Mouse (Mus musculus): ENCODE results near the gene Dpm3.

- TF ChIP-seq CTCF (IDR thresholded peaks at IDR 0.05; ENCODE audit: extremely low read depth, insufficient read length, insufficient replicate concordance, low read depth, low read length) (no peak), POLR2A (IDR thresholded peaks at IDR 0.05; ENCODE audit: low read depth, low read length) (no peak)
Observed at GRCm38 (mm10) chr3:89219546-89219945, 39.6 kb upstream of the Dpm3 start.

Measured in small intestine, adult 2 months (tissue).